Mouse (Mus musculus) ES-E14 (cell line): ENCODE measurements around the gene Trio. TPM values are rescaled to one million over a fixed set of nuclear protein-coding genes. Genes with fewer than 3 reads are reported as not detected.

Experiments
- DNase-seq: peaks from one replicate; pipeline ENCODE4 v3.0.0-alpha.2; 2013; ENCODE audit warnings: low read depth, low spot score
- H3K27ac ChIP-seq: 2 replicates; pipeline ENCODE4 v1.5.1; 2012; ENCODE audit warnings: low read depth, mild to moderate bottlenecking, low read length, moderate library complexity, mixed read lengths; ENCODE audit not compliant: poor library complexity, insufficient read depth, severe bottlenecking
- H3K36me3 ChIP-seq: 2 replicates; pipeline ENCODE4 v1.6.1; 2012; ENCODE audit warnings: mild to moderate bottlenecking, low read length, moderate library complexity, mixed read lengths; ENCODE audit not compliant: control insufficient read depth, poor library complexity, insufficient read depth, severe bottlenecking
- H3K4me1 ChIP-seq, 2 experiments: fragments of 150-350 bp in 1 of 2; sonication (generic) in 1 of 2; 2 replicates each; pipeline ENCODE4 v1.6.1; 2012; ENCODE audit warnings: low read length in 2 of 2, mild to moderate bottlenecking in 1 of 2, mixed read lengths in 1 of 2; ENCODE audit not compliant: control insufficient read depth in 2 of 2, insufficient read depth in 2 of 2, poor library complexity in 1 of 2
- H3K4me3 ChIP-seq, 2 experiments: fragments of 150-350 bp in 1 of 2; sonication (generic) in 1 of 2; 2 replicates each; pipeline ENCODE4 v1.5.1; 2012; ENCODE audit warnings: low read length in 2 of 2, low read depth in 1 of 2, mild to moderate bottlenecking in 1 of 2, mixed read lengths in 1 of 2; ENCODE audit not compliant: insufficient read depth in 1 of 2, poor library complexity in 1 of 2, severe bottlenecking in 1 of 2
- H3K9ac ChIP-seq: 2 replicates; pipeline ENCODE4 v1.6.1; 2012; ENCODE audit warnings: low read depth, mild to moderate bottlenecking, low read length, mixed read lengths; ENCODE audit not compliant: poor library complexity, insufficient read depth, severe bottlenecking
- H3K9me3 ChIP-seq: fragments of 150-350 bp; sonication (generic); 2 replicates; pipeline ENCODE4 v1.6.1; 2012; ENCODE audit warnings: low read depth, mild to moderate bottlenecking, low read length; ENCODE audit not compliant: control insufficient read depth, insufficient read depth
- CHD2 ChIP-seq: IDR thresholded peaks from 2 replicates; pipeline ENCODE4 v1.6.1; 2014; ENCODE audit warnings: mild to moderate bottlenecking, low read depth, low read length, inconsistent platforms
- HCFC1 ChIP-seq: IDR thresholded peaks from 2 replicates; pipeline ENCODE4 v1.6.1; 2012; ENCODE audit warnings: low read length, inconsistent platforms, borderline replicate concordance; ENCODE audit not compliant: insufficient read depth
- MAFK ChIP-seq: IDR thresholded peaks from 2 replicates; pipeline ENCODE4 v1.6.1; 2014; ENCODE audit warnings: mild to moderate bottlenecking, low read depth, low read length, inconsistent platforms; ENCODE audit not compliant: insufficient read depth
- ZC3H11A ChIP-seq: IDR thresholded peaks from 2 replicates; pipeline ENCODE4 v1.6.1; 2012; ENCODE audit warnings: low read depth, mild to moderate bottlenecking, inconsistent platforms, low read length, borderline replicate concordance
- ZNF384 ChIP-seq: IDR thresholded peaks from 2 replicates; pipeline ENCODE4 v1.6.1; 2012; ENCODE audit warnings: low read depth, low read length, inconsistent platforms
- in situ Hi-C, 2 experiments: fragments of 600-800 bp; cut with MboI; formaldehyde crosslinking; loops; one replicate each; pipeline ENCODE4 v1.15.1; 2025; ENCODE audit warnings: low sequenced_read_pairs in 2 of 2, inconsistent platforms in 1 of 2; ENCODE audit not compliant: unreplicated experiment in 2 of 2
- total RNA-seq: library from RNA; depleted of rRNA; stranded (reverse); fragments of 300-350 nt; gene quantifications from 2 replicates; pipeline ENCODE4 v1.2.3, GENCODE M21; 2012; rRNA removed

The Trio gene
- total RNA-seq: 34.4 and 41.5 TPM in 2 replicates

- in situ Hi-C loops: no loop called here
- peaks cover 0 to 2% of the 10 kb centered on the region in 2 experiments; a peak in 1 of 4 replicates for H3K4me1 ChIP-seq
- no peak within 1 kb of the TSS for H3K27ac ChIP-seq
Observed at GRCm38 (mm10) chr15:28025447-28026166, at the start of gene Trio. TSS of gene Trio (minus strand) at chr15:28025848.

GRCm38 (mm10) chr15:28074416-28074970 is 48.8 kb upstream of the Trio start:
- in situ Hi-C loops: no loop called here
- TF ChIP-seq MAFK: no peak
- TF ChIP-seq ZNF384: no peak
- no peak for TF ChIP-seq HCFC1
- TF ChIP-seq CHD2: no peak
- TF ChIP-seq ZC3H11A: no peak

More at GRCm38 (mm10) chr15:28025447-28026166, at the start of gene Trio:
- no peaks in the 10 kb centered on the region for H3K9me3 ChIP-seq
- H3K9ac ChIP-seq: peak within 1 kb of the TSS; percentile 89
- TF ChIP-seq MAFK: no peak
- TF ChIP-seq ZC3H11A: no peak
- no peak for TF ChIP-seq HCFC1
- TF ChIP-seq CHD2: no peak
- no peak for TF ChIP-seq ZNF384
- H3K36me3 ChIP-seq: no peaks in the 10 kb centered on the region
- DNase-seq: peak; percentile 83
- peak within 1 kb of the TSS; percentile 82 to 93 for H3K4me3 ChIP-seq

GRCm38 (mm10) chr15:28071601-28072000 is 46.0 kb upstream of the Trio start:
- no peak for DNase-seq
- in situ Hi-C loops: no loop called here
- H3K27ac ChIP-seq: no peak overlapping the region

More at GRCm38 (mm10) chr15:28074416-28074970, 48.8 kb upstream of the Trio start:
- Histone ChIP-seq H3K36me3 (no peaks in the 10 kb centered on the region), H3K9me3 (no peaks in the 10 kb centered on the region), H3K4me3 (no peak overlapping the region), H3K27ac (no peak overlapping the region), H3K9ac (no peak overlapping the region), H3K4me1 (peaks cover 4 to 5% of the 10 kb centered on the region in 2 experiments; a peak in 3 of 4 replicates)
- no peak for DNase-seq

GRCm38 (mm10) chr15:28070771-28071419 is 45.2 kb upstream of the Trio start:
- TF ChIP-seq CHD2 (no peak; the same call in 1 of the 2 replicates), ZNF384 (peak; percentile 92), HCFC1 (no peak)
- Histone ChIP-seq H3K9me3 (no peaks in the 10 kb centered on the region), H3K4me1 (peaks cover 4 to 5% of the 10 kb centered on the region in 2 experiments; a peak in 3 of 4 replicates), H3K27ac (no peak overlapping the region), H3K9ac (no peak overlapping the region), H3K36me3 (no peaks in the 10 kb centered on the region), H3K4me3 (peak overlapping the region; percentile 3 to 40; a peak in 3 of 4 replicates)
- in situ Hi-C loops: no loop called here
- DNase-seq: peak; percentile 87

More at GRCm38 (mm10) chr15:28071601-28072000, 46.0 kb upstream of the Trio start:
- TF ChIP-seq ZC3H11A (no peak), MAFK (no peak), HCFC1 (no peak), CHD2 (no peak), ZNF384 (no peak)
- Histone ChIP-seq H3K4me3 (peak overlapping the region; percentile 1 to 3; a peak in 1 of 4 replicates), H3K9ac (no peak overlapping the region), H3K36me3 (no peaks in the 10 kb centered on the region), H3K9me3 (no peaks in the 10 kb centered on the region), H3K4me1 (peaks cover 4 to 5% of the 10 kb centered on the region in 2 experiments; a peak in 3 of 4 replicates)
